Mouse (Mus musculus): ENCODE results near the gene Bbs2. TPM values are rescaled to one million over a fixed set of nuclear protein-coding genes. Genes with fewer than 3 reads are reported as not detected.

Bbs2 gene
- polyA plus RNA-seq, 1 experiment = 8.7 TPM

DNA sequence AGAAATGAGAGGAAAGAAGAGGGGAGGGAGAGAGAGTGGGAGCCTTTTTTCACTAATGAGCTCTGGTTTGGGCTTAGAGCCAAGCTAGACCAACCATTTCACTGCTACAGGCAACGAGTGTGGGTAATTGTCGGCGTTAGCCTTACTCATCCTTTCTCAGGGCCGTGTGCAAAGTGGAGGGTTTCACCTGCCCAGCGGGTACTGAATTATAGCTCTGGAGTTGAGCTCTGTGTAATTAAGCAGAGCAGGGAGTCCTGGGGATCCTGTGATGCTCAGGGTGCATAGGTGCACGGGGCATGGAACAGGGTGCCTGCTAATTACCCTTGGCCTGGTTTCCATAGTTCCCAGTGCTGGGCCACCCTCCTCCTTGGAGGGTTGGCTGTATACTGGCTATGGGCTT, 29.0 kb upstream of the Bbs2 start:
- Histone ChIP-seq H3K4me1 (ENCODE audit: control insufficient read depth, insufficient read depth, low read length) (no peaks in the 10 kb centered on the region), H3K4me3 (ENCODE audit: insufficient read depth, low read length) (no peak overlapping the region), H3K27ac (ENCODE audit: insufficient read depth, low read length) (no peak overlapping the region)
- no peak for TF ChIP-seq CTCF (IDR thresholded peaks at IDR 0.05; ENCODE audit: borderline replicate concordance, insufficient read depth, low read length)
- no peak for TF ChIP-seq POLR2A (IDR thresholded peaks at IDR 0.05; ENCODE audit: low read depth, low read length)

DNA sequence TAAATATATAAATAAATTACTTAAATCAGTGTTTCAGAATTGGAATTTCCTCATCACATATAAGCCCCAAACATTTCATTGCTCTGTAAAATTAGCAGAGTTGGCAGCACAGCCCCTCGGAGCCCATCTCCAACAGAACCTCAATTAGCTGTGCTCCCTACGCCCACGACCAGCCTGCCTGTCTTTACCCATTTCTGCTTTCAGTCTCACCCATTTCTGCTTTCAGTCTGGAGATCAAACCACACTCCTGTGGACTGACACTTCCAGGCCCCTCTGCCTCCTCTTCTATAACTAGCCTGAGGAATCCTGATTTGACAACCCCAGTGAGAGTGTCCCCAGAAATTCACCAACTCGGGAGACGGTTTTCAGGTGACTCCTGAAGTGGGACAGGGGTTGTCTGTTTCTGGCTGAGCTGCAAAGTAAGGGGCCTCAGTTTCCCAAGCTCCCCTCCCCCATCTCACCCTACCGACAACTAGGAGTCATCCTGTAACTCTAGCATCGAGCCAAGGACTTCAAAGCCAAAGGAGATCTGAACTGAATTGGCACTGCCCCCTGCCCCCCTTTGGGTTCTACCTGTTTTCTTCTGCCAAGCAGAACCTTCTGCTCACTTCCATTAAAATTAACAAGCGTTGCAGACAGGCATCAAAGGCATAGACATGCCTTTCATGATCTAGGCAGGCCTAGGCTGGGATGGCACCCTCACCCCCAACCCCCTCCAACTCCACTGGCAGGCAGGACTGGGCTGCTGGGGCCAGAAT, 24.2 kb upstream of the Bbs2 start:
- no peak overlapping the region for H3K4me3 ChIP-seq (ENCODE audit: insufficient read depth, low read length)
- H3K4me1 ChIP-seq (ENCODE audit: control insufficient read depth, insufficient read depth, low read length) = no peaks in the 10 kb centered on the region
- TF ChIP-seq POLR2A (IDR thresholded peaks at IDR 0.05; ENCODE audit: low read depth, low read length) (no peak), CTCF (IDR thresholded peaks at IDR 0.05; ENCODE audit: borderline replicate concordance, insufficient read depth, low read length) (no peak)
- no peak overlapping the region for H3K27ac ChIP-seq (ENCODE audit: insufficient read depth, low read length)

- Histone ChIP-seq H3K4me1 (ENCODE audit: control insufficient read depth, insufficient read depth, low read length) (no peaks in the 10 kb centered on the region), H3K27ac (ENCODE audit: insufficient read depth, low read length) (no peak overlapping the region), H3K4me3 (ENCODE audit: insufficient read depth, low read length) (no peak overlapping the region)
- TF ChIP-seq POLR2A (IDR thresholded peaks at IDR 0.05; ENCODE audit: low read depth, low read length) = no peak
- no peak for TF ChIP-seq CTCF (IDR thresholded peaks at IDR 0.05; ENCODE audit: borderline replicate concordance, insufficient read depth, low read length)
These were observed 22.9 kb upstream of the Bbs2 start for GRCm38 (mm10) chr8:94121625-94122024.

- H3K4me3 ChIP-seq (ENCODE audit: insufficient read depth, low read length) = no peak overlapping the region
- TF ChIP-seq POLR2A (IDR thresholded peaks at IDR 0.05; ENCODE audit: low read depth, low read length) (no peak), CTCF (IDR thresholded peaks at IDR 0.05; ENCODE audit: borderline replicate concordance, insufficient read depth, low read length) (no peak)
- no peaks in the 10 kb centered on the region for H3K4me1 ChIP-seq (ENCODE audit: control insufficient read depth, insufficient read depth, low read length)
- H3K27ac ChIP-seq (ENCODE audit: insufficient read depth, low read length) = no peak overlapping the region
These were observed 20.2 kb upstream of the Bbs2 start for GRCm38 (mm10) chr8:94118776-94119430.

DNA sequence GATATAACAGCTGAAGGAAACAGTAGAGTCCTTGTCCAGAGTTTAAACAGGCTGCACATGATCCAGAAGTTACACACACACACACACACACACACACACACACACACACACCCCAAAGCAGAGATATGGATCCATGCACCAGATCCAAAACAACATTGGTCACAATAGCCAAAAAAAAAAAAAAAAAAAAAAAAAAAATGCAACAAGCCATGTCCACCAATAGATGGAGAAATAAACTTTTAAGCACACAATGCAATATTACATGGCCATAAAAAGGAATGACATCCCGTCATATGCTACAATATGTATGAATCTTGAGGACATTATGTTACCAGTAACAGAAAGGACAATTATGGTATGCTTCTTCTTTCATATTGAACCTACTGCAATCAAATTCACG, 15.2 kb upstream of the Bbs2 start:
- H3K4me3 ChIP-seq (ENCODE audit: insufficient read depth, low read length) = no peak overlapping the region
- no peak for TF ChIP-seq POLR2A (IDR thresholded peaks at IDR 0.05; ENCODE audit: low read depth, low read length)
- TF ChIP-seq CTCF (IDR thresholded peaks at IDR 0.05; ENCODE audit: borderline replicate concordance, insufficient read depth, low read length) = no peak
- no peak overlapping the region for H3K27ac ChIP-seq (ENCODE audit: insufficient read depth, low read length)
- H3K4me1 ChIP-seq (ENCODE audit: control insufficient read depth, insufficient read depth, low read length) = no peaks in the 10 kb centered on the region

- H3K4me3 ChIP-seq (ENCODE audit: insufficient read depth, low read length) = no peak overlapping the region
- H3K4me1 ChIP-seq (ENCODE audit: control insufficient read depth, insufficient read depth, low read length) = no peaks in the 10 kb centered on the region
- TF ChIP-seq CTCF (IDR thresholded peaks at IDR 0.05; ENCODE audit: borderline replicate concordance, insufficient read depth, low read length) (no peak), POLR2A (IDR thresholded peaks at IDR 0.05; ENCODE audit: low read depth, low read length) (no peak)
These were observed 14.7 kb upstream of the Bbs2 start for GRCm38 (mm10) chr8:94113435-94113834.

GRCm38 (mm10) chr8:94110526-94111177, 11.9 kb upstream of the Bbs2 start:
- Histone ChIP-seq H3K4me3 (ENCODE audit: insufficient read depth, low read length) (no peak overlapping the region), H3K27ac (ENCODE audit: insufficient read depth, low read length) (no peak overlapping the region), H3K4me1 (ENCODE audit: control insufficient read depth, insufficient read depth, low read length) (no peaks in the 10 kb centered on the region)
- no peak for TF ChIP-seq POLR2A (IDR thresholded peaks at IDR 0.05; ENCODE audit: low read depth, low read length)
- TF ChIP-seq CTCF (IDR thresholded peaks at IDR 0.05; ENCODE audit: borderline replicate concordance, insufficient read depth, low read length) = no peak

More at GRCm38 (mm10) chr8:94113435-94113834, 14.7 kb upstream of the Bbs2 start:
- no peak overlapping the region for H3K27ac ChIP-seq (ENCODE audit: insufficient read depth, low read length)

GRCm38 (mm10) chr8:94109835-94110234, 11.1 kb upstream of the Bbs2 start:
- TF ChIP-seq POLR2A (IDR thresholded peaks at IDR 0.05; ENCODE audit: low read depth, low read length) (no peak), CTCF (IDR thresholded peaks at IDR 0.05; ENCODE audit: borderline replicate concordance, insufficient read depth, low read length) (no peak)
- H3K27ac ChIP-seq (ENCODE audit: insufficient read depth, low read length) = no peak overlapping the region
- H3K4me1 ChIP-seq (ENCODE audit: control insufficient read depth, insufficient read depth, low read length) = no peaks in the 10 kb centered on the region
- H3K4me3 ChIP-seq (ENCODE audit: insufficient read depth, low read length) = no peak overlapping the region

- Histone ChIP-seq H3K27ac (ENCODE audit: insufficient read depth, low read length) (no peak overlapping the region), H3K4me3 (ENCODE audit: insufficient read depth, low read length) (no peak overlapping the region), H3K4me1 (ENCODE audit: control insufficient read depth, insufficient read depth, low read length) (no peaks in the 10 kb centered on the region)
- TF ChIP-seq CTCF (IDR thresholded peaks at IDR 0.05; ENCODE audit: borderline replicate concordance, insufficient read depth, low read length) (no peak), POLR2A (IDR thresholded peaks at IDR 0.05; ENCODE audit: low read depth, low read length) (no peak)
These were observed 10.7 kb upstream of the Bbs2 start for GRCm38 (mm10) chr8:94109396-94109795.

- no peak overlapping the region for H3K27ac ChIP-seq (ENCODE audit: insufficient read depth, low read length)
- H3K4me3 ChIP-seq (ENCODE audit: insufficient read depth, low read length) = no peak overlapping the region
- TF ChIP-seq CTCF (IDR thresholded peaks at IDR 0.05; ENCODE audit: borderline replicate concordance, insufficient read depth, low read length) (no peak), POLR2A (IDR thresholded peaks at IDR 0.05; ENCODE audit: low read depth, low read length) (no peak)
- no peaks in the 10 kb centered on the region for H3K4me1 ChIP-seq (ENCODE audit: control insufficient read depth, insufficient read depth, low read length)
These were observed 9.1 kb upstream of the Bbs2 start for GRCm38 (mm10) chr8:94107871-94108270.
